Mouse (Mus musculus) heart, postnatal 36 days (tissue): ENCODE measurements at regions not wholly inside any gene's neighbourhood (a gene's known extent, or its start where the extent isn't known, plus 50 kb on each side); places are given as distances from the start of the nearest gene placed in this dataset.
"Not testable (repeated sequence)": the region's sequence is repeated elsewhere in the genome, so short reads cannot be mapped to it uniquely, and the experiment has no call there.

ENCODE experiments used
- DNase-seq, 2 experiments: peaks; one replicate each; pipeline ENCODE4 v3.0.0; 2021 to 2022
- intact Hi-C: fragments of 180-260 bp; cut with DNase I; formaldehyde crosslinking; loops from one replicate; pipeline ENCODE4 v1.15.1; 2025

- intact Hi-C loops = no loop called here
- DNase-seq = no peak
These were observed 131.4 kb upstream of the Tenm4 start for GRCm38 (mm10) chr7:96039628-96040027.

GRCm38 (mm10) chr7:96041806-96042205 lies 129.2 kb upstream of the Tenm4 start:
- DNase-seq = no peak
- intact Hi-C loops = no loop called here

GRCm38 (mm10) chr7:96051631-96052030 lies 119.4 kb upstream of the Tenm4 start:
- intact Hi-C loops = no loop called here
- no peak for DNase-seq

- intact Hi-C loops, DNase-seq: not testable (repeated sequence)
These were observed 109.4 kb upstream of the Tenm4 start for GRCm38 (mm10) chr7:96061599-96061998.

- intact Hi-C loops = loop anchor here (5.0 kb wide), 1 partner anchor 74 kb away; no protein-coding TSS in a partner anchor
- no peak for DNase-seq
These were observed 92.5 kb upstream of the Tenm4 start for GRCm38 (mm10) chr7:96078511-96078910.

GRCm38 (mm10) chr7:96081676-96082075 lies 89.4 kb upstream of the Tenm4 start:
- DNase-seq = no peak
- intact Hi-C loops = no loop called here

GRCm38 (mm10) chr7:96095185-96095584 lies 75.9 kb upstream of the Tenm4 start:
- intact Hi-C loops = no loop called here
- DNase-seq = no peak

- intact Hi-C loops = no loop called here
- no peak for DNase-seq
These were observed 75.3 kb upstream of the Tenm4 start for GRCm38 (mm10) chr7:96095752-96096151.

GRCm38 (mm10) chr7:96098686-96099376 lies 72.2 kb upstream of the Tenm4 start:
- DNase-seq = no peak
- intact Hi-C loops = no loop called here

- no peak for DNase-seq
- intact Hi-C loops = no loop called here
These were observed 68.3 kb upstream of the Tenm4 start for GRCm38 (mm10) chr7:96102727-96103126.

GRCm38 (mm10) chr7:96108768-96109167 lies 62.3 kb upstream of the Tenm4 start:
- DNase-seq = no peak

GRCm38 (mm10) chr7:96120142-96120541 lies 50.9 kb upstream of the Tenm4 start:
- no peak for DNase-seq

More at GRCm38 (mm10) chr7:96108768-96109167, 62.3 kb upstream of the Tenm4 start:
- intact Hi-C loops = no loop called here

More at GRCm38 (mm10) chr7:96120142-96120541, 50.9 kb upstream of the Tenm4 start:
- intact Hi-C loops = no loop called here
